Mouse (Mus musculus) hindbrain, embryonic 16.5 days (tissue): ENCODE measurements at regions not wholly inside any gene's neighbourhood (a gene's known extent, or its start where the extent isn't known, plus 50 kb on each side); places are given as distances from the start of the nearest gene placed in this dataset.
A peak's percentile ranks its signal among the peaks of the same experiment; 100 is the strongest.

ENCODE experiments used
- ATAC-seq: fragments of 200-750 bp; cut with Nextera tagmentation; 2 replicates; pipeline ENCODE4 v1.8.0; 2017; ENCODE audit warnings: moderate TSS enrichment, moderate library complexity
- H3K27ac ChIP-seq: fragments of 300-500 bp; sonication (generic); 2 replicates; pipeline ENCODE4 v1.5.1; 2014; ENCODE audit warnings: low read depth, mild to moderate bottlenecking, control low read depth, low read length, moderate library complexity
- H3K27me3 ChIP-seq: fragments of 300-500 bp; sonication (generic); replicated peaks from 2 replicates; pipeline ENCODE4 v1.6.1; 2014; ENCODE audit warnings: low read length; ENCODE audit not compliant: control insufficient read depth, insufficient read depth
- H3K36me3 ChIP-seq: fragments of 300-500 bp; sonication (generic); 2 replicates; pipeline ENCODE4 v1.6.1; 2014; ENCODE audit warnings: mild to moderate bottlenecking, low read length, moderate library complexity, mixed read lengths; ENCODE audit not compliant: control insufficient read depth, insufficient read depth
- H3K4me1 ChIP-seq: fragments of 300-500 bp; sonication (generic); 2 replicates; pipeline ENCODE4 v1.6.1; 2014; ENCODE audit warnings: low read depth, low read length; ENCODE audit not compliant: control insufficient read depth, insufficient read depth
- H3K4me2 ChIP-seq: fragments of 300-500 bp; sonication (generic); 2 replicates; pipeline ENCODE4 v1.6.1; 2014; ENCODE audit warnings: mild to moderate bottlenecking, low read length, control low read depth, moderate library complexity
- H3K4me3 ChIP-seq: fragments of 300-500 bp; sonication (generic); 2 replicates; pipeline ENCODE4 v1.5.1; 2014; ENCODE audit warnings: mild to moderate bottlenecking, low read length, control low read depth, moderate library complexity
- H3K9ac ChIP-seq: fragments of 300-500 bp; sonication (generic); 2 replicates; pipeline ENCODE4 v1.6.1; 2014; ENCODE audit warnings: low read depth, mild to moderate bottlenecking, control low read depth, low read length, moderate library complexity
- H3K9me3 ChIP-seq: fragments of 300-500 bp; sonication (generic); 2 replicates; pipeline ENCODE4 v1.6.1; 2014; ENCODE audit warnings: mild to moderate bottlenecking, low read length, moderate library complexity; ENCODE audit not compliant: control insufficient read depth
- WGBS: fragments of 180-500 bp; shearing (Covaris S2); extraction: QIAGEN DNeasy Blood & Tissue Kit; methylation state at CpG from one replicate; pipeline ENCODE4 v1.1.7; 2014; 5-methylcytosine and 5-hydroxymethylcytosine counted together

DNA sequence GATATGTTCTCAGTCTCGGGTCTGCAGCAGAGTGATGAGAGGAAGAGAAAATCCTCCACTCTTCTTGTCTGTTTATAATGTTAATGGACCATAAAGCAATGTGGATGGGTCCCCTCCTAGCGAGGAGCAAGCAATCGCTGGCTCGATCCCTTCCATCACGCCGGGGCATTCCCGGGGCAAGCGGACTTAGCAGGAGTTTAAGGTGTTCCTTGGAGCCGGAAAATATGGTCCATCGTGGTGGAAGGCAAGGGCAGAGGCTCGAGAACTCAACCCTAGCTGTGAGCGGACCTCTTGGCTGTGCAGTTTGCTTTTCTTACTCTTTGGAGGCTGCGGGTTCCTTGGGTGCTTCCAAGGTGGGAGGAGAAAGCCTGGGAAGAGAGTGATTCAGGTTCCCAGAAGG, 127.1 kb upstream of the Dpyd start:
- Histone ChIP-seq H3K4me2 (peak overlapping the region; percentile 90), H3K27me3 (0 out of 2 replicates have a peak, but pooled peaks cover 2% of the 10 kb centered on the region), H3K9ac (peak overlapping the region; percentile 60), H3K4me1 (peaks cover 3% of the 10 kb centered on the region; the same call in 1 of the 2 replicates), H3K4me3 (peak overlapping the region; percentile 58), H3K9me3 (no peaks in the 10 kb centered on the region), H3K27ac (0 out of 2 replicates have a peak overlapping the region, but pooled peaks have one; percentile 36), H3K36me3 (no peaks in the 10 kb centered on the region)
- 1% methylated on average over 13 of the region's 13 CpGs for WGBS
- ATAC-seq, result no peak

DNA sequence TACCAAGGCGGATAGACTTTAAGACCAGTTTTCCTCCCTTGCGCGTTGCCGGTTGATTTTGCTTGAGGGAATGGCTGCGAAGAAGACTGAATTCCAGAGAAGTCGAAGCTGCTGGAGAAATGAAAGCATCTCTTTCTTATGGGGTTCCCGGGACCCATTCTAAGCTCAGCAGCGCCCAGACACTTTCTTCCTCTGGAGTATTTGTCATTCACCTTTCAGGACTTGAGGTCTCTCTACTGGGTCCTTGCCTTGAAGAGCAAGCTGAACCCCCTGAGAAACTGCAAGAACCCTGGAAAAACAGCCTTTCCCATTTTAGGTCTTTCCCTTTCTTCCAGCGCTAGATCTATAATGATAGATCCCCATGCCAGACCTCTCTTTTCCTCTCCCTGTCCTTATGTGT, 126.7 kb upstream of the Dpyd start:
- 0 out of 2 replicates have a peak, but pooled peaks cover 2% of the 10 kb centered on the region for H3K27me3 ChIP-seq
- H3K9ac ChIP-seq, result peak overlapping the region; percentile 60
- ATAC-seq, result no peak
- no peaks in the 10 kb centered on the region for H3K36me3 ChIP-seq
- 6% methylated on average over 9 of the region's 9 CpGs for WGBS
- H3K27ac ChIP-seq, result 0 out of 2 replicates have a peak overlapping the region, but pooled peaks have one; percentile 36
- no peaks in the 10 kb centered on the region for H3K9me3 ChIP-seq
- H3K4me3 ChIP-seq, result peak overlapping the region; percentile 58
- H3K4me1 ChIP-seq, result peaks cover 3% of the 10 kb centered on the region; the same call in 1 of the 2 replicates
- peak overlapping the region; percentile 90 for H3K4me2 ChIP-seq

DNA sequence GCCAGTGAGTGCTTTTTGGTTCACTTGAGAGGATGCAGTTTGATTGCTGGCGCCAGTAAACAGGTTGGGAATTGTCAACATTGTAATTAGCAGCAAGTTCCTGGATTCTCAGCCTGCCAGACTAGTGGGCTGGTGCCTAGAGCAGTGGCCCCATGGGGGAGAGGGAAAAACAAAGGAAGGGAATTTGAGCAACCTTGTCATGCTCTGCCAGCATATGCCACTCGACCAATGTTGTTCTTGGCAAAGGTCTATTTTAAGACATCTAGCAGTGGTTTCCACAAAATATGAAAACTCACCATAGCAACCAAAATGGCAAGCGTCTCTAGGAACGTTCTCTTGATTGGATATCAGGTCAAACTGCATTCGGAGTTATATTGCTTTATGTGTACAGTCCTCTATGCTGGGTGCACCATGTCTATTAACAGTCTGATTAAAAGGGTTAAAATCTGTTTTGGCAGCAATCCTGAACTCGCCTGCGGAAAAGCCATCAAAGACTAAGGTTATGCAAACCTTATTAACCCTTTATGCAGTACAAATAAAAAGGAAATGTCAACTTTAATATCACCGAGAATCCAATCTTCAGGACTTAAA, 118.1 kb upstream of the Dpyd start:
- WGBS, result 35% methylated on average over 8 of the region's 8 CpGs
- Histone ChIP-seq H3K27me3 (no peaks in the 10 kb centered on the region), H3K9me3 (no peaks in the 10 kb centered on the region), H3K27ac (no peak overlapping the region), H3K4me2 (0 out of 2 replicates have a peak overlapping the region, but pooled peaks have one; percentile 23), H3K4me1 (peaks cover 5% of the 10 kb centered on the region; the same call in 1 of the 2 replicates), H3K4me3 (no peak overlapping the region), H3K9ac (no peak overlapping the region), H3K36me3 (no peaks in the 10 kb centered on the region)
- ATAC-seq, result peak; percentile 75

- Histone ChIP-seq H3K4me1 (peaks cover 5% of the 10 kb centered on the region; the same call in 1 of the 2 replicates), H3K27me3 (no peaks in the 10 kb centered on the region), H3K36me3 (no peaks in the 10 kb centered on the region), H3K4me3 (no peak overlapping the region), H3K9ac (no peak overlapping the region), H3K4me2 (no peak overlapping the region), H3K27ac (no peak overlapping the region), H3K9me3 (no peaks in the 10 kb centered on the region)
- ATAC-seq, result no peak
- 67% methylated on average over 4 of the region's 4 CpGs for WGBS
Observed at GRCm38 (mm10) chr3:118445360-118445759, 116.6 kb upstream of the Dpyd start.

- H3K9me3 ChIP-seq, result no peaks in the 10 kb centered on the region
- H3K4me2 ChIP-seq, result no peak overlapping the region
- no peak for ATAC-seq
- no peaks in the 10 kb centered on the region for H3K36me3 ChIP-seq
- H3K27ac ChIP-seq, result no peak overlapping the region
- no peaks in the 10 kb centered on the region for H3K4me1 ChIP-seq
- WGBS, result 82% methylated on average over 2 of the region's 2 CpGs
- no peak overlapping the region for H3K4me3 ChIP-seq
- H3K27me3 ChIP-seq, result no peaks in the 10 kb centered on the region
- H3K9ac ChIP-seq, result no peak overlapping the region
Observed at GRCm38 (mm10) chr3:118459636-118460035, 102.3 kb upstream of the Dpyd start.

DNA sequence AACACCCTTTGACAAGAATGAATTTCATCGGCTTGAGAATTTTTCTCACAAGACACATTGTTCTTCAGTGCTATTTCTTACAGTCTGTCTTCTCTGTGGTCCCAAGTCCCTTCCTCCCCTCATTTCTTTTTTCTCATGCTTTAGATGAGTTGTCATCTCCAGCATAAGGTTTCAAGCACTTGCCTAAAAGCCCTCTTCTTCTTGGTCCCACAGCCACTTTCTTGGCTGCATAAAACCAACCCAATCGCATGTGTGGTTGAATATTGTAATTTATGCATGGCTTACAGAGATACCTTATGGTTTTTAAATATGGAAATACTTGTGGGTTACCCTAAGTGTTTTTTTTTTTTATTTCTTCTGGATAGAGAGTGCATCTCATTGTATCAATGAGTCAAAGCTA, 96.3 kb upstream of the Dpyd start:
- WGBS, result 83% methylated on average over 2 of the region's 2 CpGs
- H3K4me2 ChIP-seq, result no peak overlapping the region
- ATAC-seq, result no peak
- no peak overlapping the region for H3K4me3 ChIP-seq
- H3K4me1 ChIP-seq, result no peaks in the 10 kb centered on the region
- no peaks in the 10 kb centered on the region for H3K9me3 ChIP-seq
- no peak overlapping the region for H3K9ac ChIP-seq
- no peaks in the 10 kb centered on the region for H3K36me3 ChIP-seq
- H3K27ac ChIP-seq, result no peak overlapping the region
- no peaks in the 10 kb centered on the region for H3K27me3 ChIP-seq

DNA sequence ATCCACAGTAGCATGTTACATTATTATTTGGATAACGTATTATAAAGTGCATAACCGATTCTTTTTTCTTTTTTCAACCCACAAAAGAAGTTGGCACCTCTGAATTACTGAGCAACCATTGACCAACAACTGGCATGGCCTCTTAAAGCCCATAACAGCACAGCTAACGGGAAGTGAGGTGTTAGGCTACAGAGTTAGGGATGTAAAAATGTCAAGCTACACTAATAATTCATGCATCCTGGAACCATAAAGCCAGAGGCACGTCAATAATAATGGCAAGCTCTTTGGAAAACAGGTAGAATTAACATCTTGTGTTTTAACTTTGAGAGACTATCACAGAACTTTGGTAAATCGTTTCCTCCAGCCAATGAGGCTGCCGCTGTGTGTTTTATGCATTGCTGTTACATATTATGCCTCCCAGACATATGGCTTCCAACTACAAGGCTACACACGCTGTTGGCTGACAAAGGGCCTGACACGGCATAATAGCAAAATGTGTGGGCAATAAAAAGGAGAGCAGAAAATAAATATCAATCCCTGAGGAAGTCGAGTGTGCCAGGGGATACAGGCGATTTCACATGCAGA, 89.6 kb upstream of the Dpyd start:
- WGBS, result 68% methylated on average over 10 of the region's 10 CpGs
- Histone ChIP-seq H3K27me3 (no peaks in the 10 kb centered on the region), H3K36me3 (no peaks in the 10 kb centered on the region), H3K27ac (no peak overlapping the region), H3K4me2 (no peak overlapping the region), H3K9ac (no peak overlapping the region), H3K4me1 (no peaks in the 10 kb centered on the region), H3K4me3 (no peak overlapping the region), H3K9me3 (no peaks in the 10 kb centered on the region)
- no peak for ATAC-seq

DNA sequence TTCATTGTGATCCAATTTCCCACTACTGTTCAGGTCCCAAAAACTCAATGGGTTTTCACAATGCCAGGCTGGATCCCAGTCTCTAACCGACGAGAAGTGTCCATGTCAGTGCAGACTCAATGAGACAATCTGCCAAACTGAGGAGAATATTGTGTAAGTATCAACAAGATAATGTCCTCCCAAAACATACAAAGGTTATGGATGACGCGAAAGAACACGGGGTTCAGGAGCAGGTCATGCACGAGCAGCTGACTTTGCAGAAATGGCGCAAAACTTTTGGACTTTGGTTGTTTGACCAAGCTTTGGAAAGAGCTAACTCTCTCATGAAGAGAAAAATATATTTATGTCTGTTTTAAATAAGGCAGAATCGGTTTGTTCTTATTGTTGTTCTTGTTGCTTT, 83.9 kb upstream of the Dpyd start:
- Histone ChIP-seq H3K27me3 (no peaks in the 10 kb centered on the region), H3K4me2 (no peak overlapping the region)
- 93% methylated on average over 8 of the region's 8 CpGs for WGBS

GRCm38 (mm10) chr3:118480515-118481248, 81.2 kb upstream of the Dpyd start:
- Histone ChIP-seq H3K36me3 (no peaks in the 10 kb centered on the region), H3K4me2 (no peak overlapping the region), H3K27me3 (no peaks in the 10 kb centered on the region), H3K4me3 (no peak overlapping the region), H3K9me3 (no peaks in the 10 kb centered on the region), H3K4me1 (no peaks in the 10 kb centered on the region), H3K9ac (no peak overlapping the region), H3K27ac (no peak overlapping the region)
- WGBS, result 67% methylated on average over 8 of the region's 8 CpGs
- no peak for ATAC-seq

More for the DNA sequence above, 83.9 kb upstream of the Dpyd start:
- H3K36me3 ChIP-seq, result no peaks in the 10 kb centered on the region
- H3K27ac ChIP-seq, result no peak overlapping the region
- no peak overlapping the region for H3K4me3 ChIP-seq
- H3K4me1 ChIP-seq, result no peaks in the 10 kb centered on the region
- no peak for ATAC-seq
- H3K9ac ChIP-seq, result no peak overlapping the region
- no peaks in the 10 kb centered on the region for H3K9me3 ChIP-seq
